Comparison of ENCODE assay signal across 23 mouse cellular contexts in the genomic region with DNA sequence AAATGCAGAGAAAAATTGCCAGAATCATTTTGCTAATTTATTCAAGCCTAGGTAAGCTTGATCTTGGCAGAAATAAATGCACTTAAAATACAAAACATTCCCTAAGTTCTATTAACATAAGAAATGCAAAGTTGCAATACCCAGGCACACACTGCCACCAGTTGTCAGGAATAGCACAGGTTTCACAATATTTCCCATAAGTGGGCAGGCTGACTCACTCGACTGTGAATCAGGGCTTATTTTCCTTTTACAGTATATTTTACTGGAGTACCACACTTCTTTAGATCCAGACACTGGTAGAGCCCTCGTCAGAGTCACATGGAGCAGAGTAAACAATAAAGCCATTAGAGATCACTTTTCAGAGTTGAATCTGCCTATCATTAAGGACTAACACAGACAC.
DNase-seq lines count a peak whose midpoint lies in the region; ATAC-seq and TF ChIP-seq lines count a peak whose summit lies in the region.
"Had no signal": no experiment of that assay in that cellular context is flagged by ENCODE, and none has a peak within 500 bp of the region (broad histone marks: within the 10 kb centered on the region; RNA-seq: fewer than 3 reads in every experiment).

No protein-coding gene starts in this region.

- TF ChIP-seq CTCF in lung, postnatal 0 days (IDR thresholded peaks at IDR 0.05): no peak
- no peak for TF ChIP-seq CTCF in thymus, adult 2 months (IDR thresholded peaks at IDR 0.05; ENCODE audit: borderline replicate concordance, control insufficient read depth, extremely low read depth, insufficient read depth, low read length, poor library complexity)

- 38% methylated on average over 2 of the region's 2 CpGs for WGBS in lung, postnatal 0 days
- 80% methylated on average over 2 of the region's 2 CpGs for WGBS in thymus, adult 2 months

- no peak overlapping the region for H3K27ac ChIP-seq in lung, postnatal 0 days (ENCODE audit: low read length)
- no peak overlapping the region for H3K27ac ChIP-seq in thymus, adult 2 months (ENCODE audit: control insufficient read depth, insufficient read depth, low read length)
- H3K27ac ChIP-seq: embryonic facial prominence, embryonic 12.5 days; heart, embryonic 13.5 days; hindbrain, embryonic 14.5 days; left cerebral cortex, adult 2 months; liver, embryonic 14.5 days; neural tube, embryonic 15.5 days had no signal

- TF ChIP-seq EP300 in lung, postnatal 0 days (IDR thresholded peaks at IDR 0.05): no peak

- H3K9me3 ChIP-seq in lung, postnatal 0 days (ENCODE audit: low read length): no peaks in the 10 kb centered on the region
- H3K9me3 ChIP-seq: embryonic facial prominence, embryonic 12.5 days; heart, embryonic 13.5 days; neural tube, embryonic 15.5 days had no signal

- H3K4me3 ChIP-seq in lung, postnatal 0 days (ENCODE audit: low read depth, low read length): no peak overlapping the region
- H3K4me3 ChIP-seq in thymus, adult 2 months (ENCODE audit: control insufficient read depth, insufficient read depth, low read length): no peak overlapping the region
- H3K4me3 ChIP-seq: embryonic facial prominence, embryonic 12.5 days; erythroblast, embryonic 14.5 days; heart, embryonic 13.5 days; left cerebral cortex, adult 2 months; neural tube, embryonic 15.5 days had no signal

- H3K4me2 ChIP-seq in lung, postnatal 0 days (replicated peaks; ENCODE audit: low read depth, low read length): no peak overlapping the region
- H3K4me2 ChIP-seq: embryonic facial prominence, embryonic 12.5 days; heart, embryonic 13.5 days; hindbrain, embryonic 14.5 days; neural tube, embryonic 15.5 days had no signal

- H3K9ac ChIP-seq in lung, postnatal 0 days (replicated peaks; ENCODE audit: low read depth): no peak overlapping the region
- H3K9ac ChIP-seq: embryonic facial prominence, embryonic 12.5 days; heart, embryonic 13.5 days; hindbrain, embryonic 14.5 days; liver, embryonic 14.5 days; neural tube, embryonic 15.5 days had no signal

- ATAC-seq in lung, postnatal 0 days: no peak
- ATAC-seq: forebrain, embryonic 14.5 days had no signal

- DNase-seq in frontal cortex, postnatal 36 days (ENCODE audit: low spot score in 2 of 2): peak; percentile 1 to 43
- DNase-seq in frontal cortex, postnatal 25 days (ENCODE audit: low spot score in 2 of 2): no peak
- DNase-seq in lung, postnatal 0 days (ENCODE audit: low spot score): peak; percentile 5
- no peak for DNase-seq in lung, postnatal 10 days
- peak; percentile 71 for DNase-seq in 3T3-L1 (ENCODE audit: low read depth, low spot score)
- peak; percentile 54 for DNase-seq in fibroblast of lung, adult 2 months (ENCODE audit: low read depth)
- DNase-seq in thymus, adult 2 months: no peak
- DNase-seq: adrenal gland, adult 8-10 months; cerebellum, adult 9-11 months; gastrocnemius, postnatal 14 days; heart, adult 18-20 months; heart, postnatal 36 days; kidney, adult 8-10 months; kidney, postnatal 25 days; midbrain, embryonic 14.5 days had no signal

- H3K4me1 ChIP-seq in lung, postnatal 0 days (ENCODE audit: insufficient read depth, low read depth, low read length): no peaks in the 10 kb centered on the region
- no peaks in the 10 kb centered on the region for H3K4me1 ChIP-seq in thymus, adult 2 months (replicated peaks; ENCODE audit: control insufficient read depth, insufficient read depth, low read length)
- H3K4me1 ChIP-seq: embryonic facial prominence, embryonic 12.5 days; heart, embryonic 13.5 days; neural tube, embryonic 15.5 days had no signal

- no peak for TF ChIP-seq POLR2A in thymus, adult 2 months (IDR thresholded peaks at IDR 0.05; ENCODE audit: control insufficient read depth, extremely low read depth, insufficient read depth, low read length, poor library complexity)

- no peaks in the 10 kb centered on the region for H3K36me3 ChIP-seq in lung, postnatal 0 days (ENCODE audit: insufficient read depth, low read length)
- no peaks in the 10 kb centered on the region for H3K36me3 ChIP-seq in thymus, adult 2 months (ENCODE audit: control insufficient read depth, insufficient read depth, low read length)
- H3K36me3 ChIP-seq: embryonic facial prominence, embryonic 12.5 days; heart, embryonic 13.5 days; neural tube, embryonic 15.5 days had no signal

- no peaks in the 10 kb centered on the region for H3K27me3 ChIP-seq in lung, postnatal 0 days (replicated peaks; ENCODE audit: insufficient read depth, low read length)
- no peaks in the 10 kb centered on the region for H3K27me3 ChIP-seq in thymus, adult 2 months (ENCODE audit: control insufficient read depth, insufficient read depth, low read length)
- H3K27me3 ChIP-seq: embryonic facial prominence, embryonic 12.5 days; heart, embryonic 13.5 days; neural tube, embryonic 15.5 days had no signal

Comparison
In these comparisons a context has a peak if more than half of its experiments do, and no peak if none do; other contexts are left out.
1. DNase-seq: peak in frontal cortex, postnatal 36 days (2 of 2), lung, postnatal 0 days (single experiment), 3T3-L1 (single experiment) and fibroblast of lung, adult 2 months (single experiment); none in frontal cortex, postnatal 25 days (0 of 2), lung, postnatal 10 days (single experiment) and thymus, adult 2 months (single experiment).